Mouse (Mus musculus) monocyte, adult 5-6 weeks (primary cell): ENCODE measurements around the gene Eefsec. TPM values are rescaled to one million over a fixed set of nuclear protein-coding genes. Genes with fewer than 3 reads are reported as not detected.
A peak's percentile ranks its signal among the peaks of the same experiment; 100 is the strongest.

Source experiments
- ATAC-seq: fragments of 153-309, 156-312 bp; replicated peaks from 2 replicates; pipeline ENCODE4 v1.8.0; 2017; ENCODE audit warnings: mild to moderate bottlenecking; ENCODE audit not compliant: low TSS enrichment, insufficient number of reproducible peaks, severe bottlenecking, poor library complexity, low FRiP score
- total RNA-seq: library from RNA; stranded (forward); fragments of 200-1000, 200-491, 200-594 nt; gene quantifications from 3 replicates; pipeline ENCODE4 v1.2.3, GENCODE M21; 2017

Eefsec gene
- 7.5 to 11.4 TPM (median 8.0 TPM) in 3 replicates for total RNA-seq

GRCm38 (mm10) chr6:88446063-88447002 is at the start of gene Eefsec:
Gene Eefsec, minus strand, starts transcription at chr6:88446539.
- peak; percentile 67 for ATAC-seq

GRCm38 (mm10) chr6:88493712-88494111 is 47.4 kb upstream of the Eefsec start:
- ATAC-seq: no peak

GRCm38 (mm10) chr6:88490629-88491354 is 44.5 kb upstream of the Eefsec start:
- ATAC-seq: no peak

- no peak for ATAC-seq
Observed at GRCm38 (mm10) chr6:88489834-88490233, 43.5 kb upstream of the Eefsec start.

- ATAC-seq: no peak
Observed at GRCm38 (mm10) chr6:88489026-88489425, 42.7 kb upstream of the Eefsec start.

GRCm38 (mm10) chr6:88486893-88487292 is 40.6 kb upstream of the Eefsec start:
- no peak for ATAC-seq

GRCm38 (mm10) chr6:88485378-88485777 is 39.0 kb upstream of the Eefsec start:
- no peak for ATAC-seq

GRCm38 (mm10) chr6:88483913-88484312 is 37.6 kb upstream of the Eefsec start:
- ATAC-seq: no peak

- ATAC-seq: no peak
Observed at GRCm38 (mm10) chr6:88483111-88483510, 36.8 kb upstream of the Eefsec start.

- ATAC-seq: no peak
Observed at GRCm38 (mm10) chr6:88480421-88480820, 34.1 kb upstream of the Eefsec start.

- no peak for ATAC-seq
Observed at GRCm38 (mm10) chr6:88469878-88470277, 23.5 kb upstream of the Eefsec start.

- ATAC-seq: peak; percentile 99
Observed at GRCm38 (mm10) chr6:88465181-88465920, 19.0 kb upstream of the Eefsec start, which contains the start of gene Ruvbl1. Gene Ruvbl1, plus strand, starts transcription at chr6:88465409.

- no peak for ATAC-seq
Observed at GRCm38 (mm10) chr6:88454545-88454944, 8.2 kb upstream of the Eefsec start.

GRCm38 (mm10) chr6:88447454-88447853 is 1.1 kb upstream of the Eefsec start:
- no peak for ATAC-seq

- ATAC-seq: no peak
Observed at GRCm38 (mm10) chr6:88445661-88446060, 678 bp downstream of the Eefsec start.

GRCm38 (mm10) chr6:88444076-88444750 is 2.1 kb downstream of the Eefsec start:
- no peak for ATAC-seq

GRCm38 (mm10) chr6:88443446-88443845 is 2.9 kb downstream of the Eefsec start:
- ATAC-seq: no peak

- ATAC-seq: no peak
Observed at GRCm38 (mm10) chr6:88442551-88442950, 3.8 kb downstream of the Eefsec start.
